Mouse (Mus musculus) stomach, postnatal 0 days (tissue): Measurements from ENCODE around the gene Glmn.

ENCODE experiments used
- CTCF ChIP-seq: IDR thresholded peaks from 2 replicates; pipeline ENCODE4 v1.5.1; 2016; ENCODE audit warnings: antibody characterized with exemption, low read depth, mild to moderate bottlenecking, moderate library complexity
- EP300 ChIP-seq: optimal IDR thresholded peaks from 2 replicates; pipeline ENCODE3; 2016; ENCODE audit warnings: antibody characterized with exemption

DNA sequence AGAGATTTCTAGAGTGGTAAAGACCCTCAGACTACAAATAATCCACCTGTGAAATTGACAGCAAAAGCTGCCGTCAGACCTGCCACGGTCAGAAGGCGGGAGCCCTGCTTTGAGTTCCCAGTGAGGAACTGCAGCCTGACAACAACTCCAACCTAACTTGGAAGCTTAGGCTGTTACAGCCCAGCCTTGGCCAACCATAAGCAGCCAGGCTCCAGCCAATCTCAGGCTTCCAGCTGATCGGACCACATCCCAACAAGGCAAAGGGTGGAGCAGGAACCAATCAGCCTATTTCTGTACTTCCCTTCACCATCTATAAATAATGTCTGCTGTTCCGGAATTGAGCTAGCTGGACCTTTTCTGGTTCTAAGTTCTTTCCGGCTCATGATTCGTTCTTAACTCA lies 75.8 kb downstream of the Glmn start:
- TF ChIP-seq EP300 (no peak), CTCF (no peak)
